Mouse (Mus musculus): ENCODE measurements at regions not wholly inside any gene's neighbourhood (a gene's known extent, or its start where the extent isn't known, plus 50 kb on each side); places are given as distances from the start of the nearest gene placed in this dataset.

- no peak for DNase-seq (ENCODE audit: low spot score)
These were observed 265.5 kb downstream of the Spry2 start for GRCm38 (mm10) chr14:105630867-105631680.

- no peak for DNase-seq (ENCODE audit: low spot score)
These were observed 266.2 kb downstream of the Spry2 start for GRCm38 (mm10) chr14:105630444-105630843.

DNA sequence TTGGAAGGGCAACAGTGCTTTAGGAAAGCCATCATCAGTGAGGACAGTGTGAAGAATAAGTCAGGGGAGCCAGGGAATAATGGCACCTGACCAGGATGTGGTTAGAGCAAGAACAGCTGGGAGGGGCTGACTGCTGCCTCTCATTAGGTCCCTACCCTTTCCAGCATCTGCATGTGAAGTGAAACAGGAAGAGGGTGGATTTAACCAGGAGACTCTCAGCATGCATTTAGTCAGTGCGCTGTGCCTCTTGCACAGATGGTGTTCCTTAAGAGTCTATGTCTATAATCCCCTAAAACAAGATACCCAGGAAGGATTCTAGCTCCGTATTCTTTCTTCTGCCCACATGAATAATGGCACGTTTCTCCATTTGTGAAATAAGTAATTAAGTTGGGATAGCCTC lies 267.9 kb downstream of the Spry2 start:
- DNase-seq (ENCODE audit: low spot score): no peak

DNA sequence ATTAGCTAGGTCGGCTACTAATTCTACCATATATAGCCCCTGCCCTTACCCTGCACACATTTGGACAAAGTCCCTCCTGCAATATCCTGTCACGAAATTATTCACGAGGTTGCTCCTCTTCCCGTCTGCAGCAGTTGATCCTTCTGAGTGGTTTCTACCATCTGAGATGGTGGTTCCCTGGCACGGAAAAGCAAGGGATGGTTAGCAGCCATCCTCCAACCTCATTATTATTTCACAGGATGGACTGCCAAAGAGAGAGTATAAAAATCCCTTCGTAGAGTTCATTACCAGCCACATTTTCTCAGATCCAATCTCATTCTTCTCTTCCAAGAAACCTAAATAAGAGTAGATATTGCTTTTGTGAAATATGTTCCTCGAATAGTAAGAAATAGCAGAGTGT lies 272.2 kb downstream of the Spry2 start:
- DNase-seq (ENCODE audit: low spot score): no peak

DNA sequence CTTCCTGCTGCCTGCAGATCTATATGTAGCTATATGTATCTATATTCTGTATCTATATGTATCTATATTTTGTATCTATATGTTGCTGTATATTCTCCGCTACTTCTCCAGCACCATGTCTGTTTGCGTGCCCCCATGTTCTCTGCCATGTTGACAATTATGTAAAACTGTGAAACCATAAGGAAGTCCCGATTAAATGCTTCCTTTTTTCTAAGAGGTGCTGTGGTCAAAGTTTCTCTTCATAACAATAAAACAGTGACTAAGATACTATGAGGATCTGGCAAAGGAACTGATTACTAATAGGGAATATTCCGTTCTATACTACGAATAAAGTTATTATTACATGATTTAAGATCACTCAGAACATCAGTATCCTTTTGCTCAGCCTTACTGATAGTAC lies 274.5 kb downstream of the Spry2 start:
- DNase-seq (ENCODE audit: low spot score): no peak

DNA sequence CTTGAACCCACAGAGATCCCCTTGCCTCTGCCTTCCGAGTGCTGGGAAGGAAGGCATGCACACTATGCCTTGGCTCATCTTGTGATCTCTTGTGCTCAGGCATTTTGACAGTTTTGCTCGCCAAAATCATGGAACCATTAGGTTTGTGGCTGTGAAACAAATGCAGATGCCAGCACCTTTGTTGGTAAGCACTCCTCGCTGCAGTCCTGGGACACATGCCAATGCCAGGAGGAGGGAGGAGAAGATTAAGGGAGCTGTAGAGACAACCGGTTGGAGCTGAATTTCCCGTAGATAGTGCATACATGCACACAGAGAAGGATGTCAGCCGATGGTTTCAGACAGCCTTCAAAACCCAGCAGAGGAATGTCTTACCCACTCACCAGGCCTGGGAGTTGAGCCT lies 275.5 kb downstream of the Spry2 start:
- DNase-seq (ENCODE audit: low spot score): no peak

DNA sequence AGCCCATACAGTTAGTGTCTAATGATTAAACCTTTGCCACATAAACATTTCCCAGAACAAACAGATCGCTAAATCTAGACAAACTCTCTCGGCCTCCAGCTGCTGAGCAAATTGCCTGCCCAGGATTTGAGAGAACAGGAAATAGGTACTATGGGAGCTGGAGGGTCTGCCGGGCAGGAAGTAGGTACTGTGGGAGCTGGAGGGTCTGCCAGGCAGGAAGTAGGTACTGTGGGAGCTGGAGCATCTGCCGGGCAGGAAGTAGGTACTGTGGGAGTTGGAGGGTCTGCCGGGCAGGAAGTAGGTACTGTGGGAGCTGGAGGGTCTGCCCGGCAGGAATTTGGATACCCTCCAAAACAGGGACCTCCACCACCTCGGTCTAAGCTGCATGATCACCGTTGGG lies 277.2 kb downstream of the Spry2 start:
- DNase-seq (ENCODE audit: low spot score): no peak

DNA sequence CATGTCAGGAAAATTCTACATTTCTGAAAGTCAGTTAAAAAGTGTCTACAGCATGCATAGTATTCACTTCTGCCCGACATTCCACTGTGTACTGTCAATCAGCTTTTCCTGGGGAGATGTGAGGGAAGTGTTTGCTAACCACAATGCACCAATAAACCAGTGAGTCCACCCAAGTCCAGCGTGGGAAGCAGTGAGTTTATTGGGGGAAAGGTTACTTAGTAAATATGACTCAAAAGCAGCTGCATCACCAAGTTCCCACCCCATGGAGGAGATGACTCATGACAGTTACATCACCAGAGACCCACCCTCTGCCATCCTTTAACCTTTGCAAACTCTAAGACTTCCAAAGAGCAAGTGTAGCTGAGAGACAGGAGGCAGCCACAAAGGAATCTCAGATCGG lies 280.9 kb downstream of the Spry2 start:
- no peak for DNase-seq (ENCODE audit: low spot score)

GRCm38 (mm10) chr14:105612794-105613193 lies 283.8 kb downstream of the Spry2 start:
- no peak for DNase-seq (ENCODE audit: low spot score)

- DNase-seq (ENCODE audit: low spot score): no peak
These were observed 287.8 kb downstream of the Spry2 start for GRCm38 (mm10) chr14:105608804-105609203.

- no peak for DNase-seq (ENCODE audit: low spot score)
These were observed 290.1 kb downstream of the Spry2 start for GRCm38 (mm10) chr14:105606551-105606950.

DNA sequence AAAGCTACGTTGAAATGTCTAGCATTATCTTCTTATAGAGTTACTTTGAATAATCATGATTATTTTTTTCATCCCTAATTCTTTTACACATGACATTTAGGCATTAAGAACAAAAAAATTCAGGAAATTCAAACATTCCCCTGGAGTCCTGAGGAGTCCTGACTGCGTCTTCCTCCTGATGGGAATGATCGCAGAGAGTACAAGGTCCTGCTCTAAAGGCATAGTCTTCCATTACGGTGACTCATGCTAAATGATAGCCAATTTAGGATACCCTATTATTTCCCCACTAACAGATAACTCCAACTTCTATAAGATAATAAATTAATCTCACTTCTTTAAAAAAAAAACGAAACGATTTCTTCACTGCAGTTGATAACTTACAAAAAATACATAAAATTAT lies 292.2 kb downstream of the Spry2 start:
- no peak for DNase-seq (ENCODE audit: low spot score)

DNA sequence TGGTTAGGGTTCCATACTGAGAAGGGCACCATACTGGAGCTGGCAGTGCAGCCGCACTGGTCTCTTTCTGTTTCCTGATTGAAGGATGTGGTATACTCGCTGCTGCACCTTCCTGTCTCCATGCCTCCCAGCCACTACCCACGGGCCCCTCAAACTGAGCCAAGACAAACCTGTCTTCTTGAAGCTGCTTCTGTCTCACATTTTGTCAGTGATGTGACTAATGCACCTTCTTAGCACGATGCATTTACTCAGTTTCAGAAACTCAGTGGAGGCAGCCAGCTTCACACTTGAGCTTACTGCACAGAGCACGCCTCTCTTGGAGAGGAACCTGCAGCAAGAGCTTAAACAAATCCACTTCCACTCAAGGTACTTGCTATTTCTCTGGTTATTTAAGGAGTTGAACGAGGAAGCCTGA lies 293.6 kb downstream of the Spry2 start:
- DNase-seq (ENCODE audit: low spot score): no peak

- DNase-seq (ENCODE audit: low spot score): no peak
These were observed 296.8 kb downstream of the Spry2 start for GRCm38 (mm10) chr14:105599550-105600453.

GRCm38 (mm10) chr14:105589751-105590150 lies 306.9 kb downstream of the Spry2 start:
- no peak for DNase-seq (ENCODE audit: low spot score)

- DNase-seq (ENCODE audit: low spot score): no peak
These were observed 307.4 kb downstream of the Spry2 start for GRCm38 (mm10) chr14:105589261-105589660.

GRCm38 (mm10) chr14:105588391-105589163 lies 308.0 kb downstream of the Spry2 start:
- no peak for DNase-seq (ENCODE audit: low spot score)

DNA sequence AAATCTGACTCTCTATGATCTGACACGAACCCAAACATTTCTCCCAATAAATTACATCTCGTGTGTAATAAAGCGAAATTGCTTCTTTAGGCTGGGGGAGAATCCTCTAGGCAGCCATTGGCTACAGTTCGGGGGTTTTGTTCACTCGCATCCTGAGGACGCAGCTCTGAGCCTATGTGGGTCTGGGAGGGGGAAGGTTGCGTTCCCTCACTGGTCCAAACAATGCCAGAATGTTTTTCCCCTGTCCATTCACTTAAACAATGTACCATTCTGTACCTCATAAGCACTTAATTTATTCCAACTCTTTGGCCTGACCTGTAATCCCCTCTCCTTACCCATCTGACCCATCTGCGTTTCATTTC lies 308.6 kb downstream of the Spry2 start:
- DNase-seq (ENCODE audit: low spot score): no peak

GRCm38 (mm10) chr14:105584632-105585031 lies 312.0 kb downstream of the Spry2 start:
- no peak for DNase-seq (ENCODE audit: low spot score)

DNA sequence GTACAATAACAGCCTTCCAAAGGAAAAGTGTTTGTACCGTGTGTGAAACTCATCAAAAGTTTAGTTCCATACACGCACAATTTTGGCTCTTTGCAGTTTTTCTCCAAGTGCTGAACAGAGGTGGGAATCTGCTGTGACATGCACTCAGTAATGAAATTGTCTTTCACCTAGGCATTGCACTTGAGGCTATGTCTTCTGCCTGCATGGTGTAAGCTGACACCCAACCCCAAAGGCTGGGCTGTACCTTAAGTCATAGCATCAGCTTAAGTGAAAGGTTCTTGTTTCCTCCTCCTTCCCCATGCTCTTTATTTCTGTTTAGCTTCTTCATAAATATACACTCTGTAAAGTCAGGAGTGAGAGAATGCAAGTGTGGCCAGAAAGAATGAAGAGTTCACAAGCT lies 313.1 kb downstream of the Spry2 start:
- no peak for DNase-seq (ENCODE audit: low spot score)

- DNase-seq (ENCODE audit: low spot score): no peak
These were observed 317.9 kb downstream of the Ndfip2 start for GRCm38 (mm10) chr14:105576266-105576665.

Data from urinary bladder, postnatal 10 days (tissue).